Mouse (Mus musculus): ENCODE measurements around the gene Ctsz. TPM values are rescaled to one million over a fixed set of nuclear protein-coding genes. Genes with fewer than 3 reads are reported as not detected.

The Ctsz gene
- polyA plus RNA-seq, 1 experiment from 2014 or later: 80.5 TPM

- Histone ChIP-seq H3K36me3 (replicated peaks; ENCODE audit: control insufficient read depth, insufficient read depth) (peaks cover 61% of the 10 kb centered on the region), H3K27ac (peak within 1 kb of the TSS; percentile 51; the same call in 1 of the 2 replicates), H3K4me2 (replicated peaks) (peak within 1 kb of the TSS; percentile 90), H3K4me3 (replicated peaks; ENCODE audit: low read length) (peak within 1 kb of the TSS; percentile 82), H3K27me3 (ENCODE audit: control insufficient read depth, insufficient read depth, low read length) (no peaks in the 10 kb centered on the region), H3K4me1 (replicated peaks; ENCODE audit: control insufficient read depth, insufficient read depth, low read length) (peaks cover 10% of the 10 kb centered on the region), H3K9ac (peak within 1 kb of the TSS; percentile 84), H3K9me3 (ENCODE audit: control insufficient read depth, low read length) (no peaks in the 10 kb centered on the region)
- DNase-seq (ENCODE audit: low spot score) (peak; percentile 89), ATAC-seq (ENCODE audit: low FRiP score) (peak; percentile 100)
- 3% methylated on average over 48 of the region's 48 CpGs for WGBS
Observed at GRCm38 (mm10) chr2:174463789-174464523, 25.1 kb upstream of the Ctsz start, which contains the start of gene Atp5e. TSS of gene Atp5e (minus strand) at chr2:174464105.

- DNase-seq (ENCODE audit: low spot score): no peak
- WGBS: 42% methylated on average over 10 of the region's 10 CpGs
Observed at GRCm38 (mm10) chr2:174463370-174463769, 24.5 kb upstream of the Ctsz start.

GRCm38 (mm10) chr2:174459365-174459764 is 20.5 kb upstream of the Ctsz start:
- Histone ChIP-seq H3K9me3 (ENCODE audit: control insufficient read depth, low read length) (no peaks in the 10 kb centered on the region), H3K4me3 (replicated peaks; ENCODE audit: low read length) (no peak overlapping the region), H3K27ac (no peak overlapping the region), H3K9ac (no peak overlapping the region), H3K4me2 (replicated peaks) (no peak overlapping the region), H3K36me3 (replicated peaks; ENCODE audit: control insufficient read depth, insufficient read depth) (peaks cover 29% of the 10 kb centered on the region), H3K27me3 (ENCODE audit: control insufficient read depth, insufficient read depth, low read length) (no peaks in the 10 kb centered on the region), H3K4me1 (replicated peaks; ENCODE audit: control insufficient read depth, insufficient read depth, low read length) (peaks cover 10% of the 10 kb centered on the region)
- no peak for ATAC-seq (ENCODE audit: low FRiP score)
- 57% methylated on average over 2 of the region's 2 CpGs for WGBS
- no peak for DNase-seq (ENCODE audit: low spot score)

More at GRCm38 (mm10) chr2:174463370-174463769, 24.5 kb upstream of the Ctsz start:
- Histone ChIP-seq H3K9me3 (ENCODE audit: control insufficient read depth, low read length) (no peaks in the 10 kb centered on the region), H3K4me1 (replicated peaks; ENCODE audit: control insufficient read depth, insufficient read depth, low read length) (peaks cover 10% of the 10 kb centered on the region), H3K4me2 (replicated peaks) (peak overlapping the region; percentile 90), H3K4me3 (replicated peaks; ENCODE audit: low read length) (peak overlapping the region; percentile 82), H3K9ac (peak overlapping the region; percentile 84), H3K27ac (peak overlapping the region; percentile 51; the same call in 1 of the 2 replicates), H3K27me3 (ENCODE audit: control insufficient read depth, insufficient read depth, low read length) (no peaks in the 10 kb centered on the region), H3K36me3 (replicated peaks; ENCODE audit: control insufficient read depth, insufficient read depth) (peaks cover 55% of the 10 kb centered on the region)
- peak; percentile 25 for ATAC-seq (ENCODE audit: low FRiP score)

DNA sequence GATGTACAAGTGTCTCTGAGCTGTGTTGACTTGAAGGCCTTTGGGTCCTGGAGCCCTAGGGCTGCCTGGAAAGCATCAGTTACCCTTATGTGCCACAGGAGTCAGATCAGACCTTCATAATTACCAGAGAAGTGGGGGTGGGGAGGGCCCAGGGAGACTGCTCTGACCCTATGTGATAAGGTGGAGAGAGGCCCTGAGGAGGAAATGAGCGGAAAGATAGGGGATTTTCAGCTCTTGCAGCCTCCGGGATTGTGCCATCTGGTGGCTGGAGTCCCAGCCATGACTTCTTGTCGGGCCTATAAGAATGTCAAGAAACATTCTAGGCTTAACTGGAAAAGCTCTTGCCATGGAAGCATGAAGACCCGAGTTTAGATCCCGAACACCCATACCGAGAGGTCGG is 14.8 kb upstream of the Ctsz start:
- WGBS: 77% methylated on average over 7 of the region's 7 CpGs
- Histone ChIP-seq H3K4me3 (replicated peaks; ENCODE audit: low read length) (no peak overlapping the region), H3K27me3 (ENCODE audit: control insufficient read depth, insufficient read depth, low read length) (no peaks in the 10 kb centered on the region), H3K9ac (no peak overlapping the region), H3K9me3 (ENCODE audit: control insufficient read depth, low read length) (no peaks in the 10 kb centered on the region), H3K4me1 (replicated peaks; ENCODE audit: control insufficient read depth, insufficient read depth, low read length) (no peaks in the 10 kb centered on the region), H3K36me3 (replicated peaks; ENCODE audit: control insufficient read depth, insufficient read depth) (no peaks in the 10 kb centered on the region), H3K4me2 (replicated peaks) (no peak overlapping the region), H3K27ac (no peak overlapping the region)
- ATAC-seq (ENCODE audit: low FRiP score): no peak
- no peak for DNase-seq (ENCODE audit: low spot score)

GRCm38 (mm10) chr2:174450353-174450752 is 11.5 kb upstream of the Ctsz start, which contains the start of gene Tubb1:
TSS of gene Tubb1 (plus strand) at chr2:174450695.
- WGBS: 84% methylated on average over 4 of the region's 4 CpGs
- H3K4me3 ChIP-seq (replicated peaks; ENCODE audit: low read length): no peak within 1 kb of the TSS
- ATAC-seq (ENCODE audit: low FRiP score): no peak
- no peak within 1 kb of the TSS for H3K4me2 ChIP-seq (replicated peaks)
- no peaks in the 10 kb centered on the region for H3K27me3 ChIP-seq (ENCODE audit: control insufficient read depth, insufficient read depth, low read length)
- H3K27ac ChIP-seq: no peak within 1 kb of the TSS
- no peaks in the 10 kb centered on the region for H3K9me3 ChIP-seq (ENCODE audit: control insufficient read depth, low read length)
- no peaks in the 10 kb centered on the region for H3K36me3 ChIP-seq (replicated peaks; ENCODE audit: control insufficient read depth, insufficient read depth)
- no peak for DNase-seq (ENCODE audit: low spot score)
- no peaks in the 10 kb centered on the region for H3K4me1 ChIP-seq (replicated peaks; ENCODE audit: control insufficient read depth, insufficient read depth, low read length)
- no peak within 1 kb of the TSS for H3K9ac ChIP-seq

DNA sequence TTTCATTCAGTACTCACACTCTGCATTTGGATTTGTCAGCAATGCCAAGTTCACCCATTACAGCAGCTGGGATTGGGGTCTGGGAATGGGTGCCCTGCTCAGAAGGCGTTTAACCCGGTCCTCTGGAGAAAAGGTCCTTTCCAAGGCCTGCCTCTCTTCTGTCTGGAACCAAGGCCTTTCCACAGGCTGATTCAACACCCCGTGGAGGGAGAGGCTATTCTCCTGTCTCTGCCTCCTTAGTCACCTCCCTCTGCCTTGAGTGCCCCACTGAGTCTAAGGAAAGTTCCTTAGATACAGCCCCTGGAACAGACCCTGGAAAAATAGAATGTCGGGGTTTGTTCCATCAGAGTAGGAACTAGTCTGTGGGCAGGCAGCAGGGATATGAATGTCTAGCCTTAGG is 9.6 kb upstream of the Ctsz start:
- DNase-seq (ENCODE audit: low spot score) (no peak), ATAC-seq (ENCODE audit: low FRiP score) (no peak)
- no peaks in the 10 kb centered on the region for H3K36me3 ChIP-seq (replicated peaks; ENCODE audit: control insufficient read depth, insufficient read depth)
- no peaks in the 10 kb centered on the region for H3K27me3 ChIP-seq (ENCODE audit: control insufficient read depth, insufficient read depth, low read length)
- no peak overlapping the region for H3K4me3 ChIP-seq (replicated peaks; ENCODE audit: low read length)
- no peak overlapping the region for H3K9ac ChIP-seq
- 86% methylated on average over 4 of the region's 4 CpGs for WGBS
- no peaks in the 10 kb centered on the region for H3K4me1 ChIP-seq (replicated peaks; ENCODE audit: control insufficient read depth, insufficient read depth, low read length)
- no peak overlapping the region for H3K4me2 ChIP-seq (replicated peaks)
- H3K9me3 ChIP-seq (ENCODE audit: control insufficient read depth, low read length): no peaks in the 10 kb centered on the region
- no peak overlapping the region for H3K27ac ChIP-seq

DNA sequence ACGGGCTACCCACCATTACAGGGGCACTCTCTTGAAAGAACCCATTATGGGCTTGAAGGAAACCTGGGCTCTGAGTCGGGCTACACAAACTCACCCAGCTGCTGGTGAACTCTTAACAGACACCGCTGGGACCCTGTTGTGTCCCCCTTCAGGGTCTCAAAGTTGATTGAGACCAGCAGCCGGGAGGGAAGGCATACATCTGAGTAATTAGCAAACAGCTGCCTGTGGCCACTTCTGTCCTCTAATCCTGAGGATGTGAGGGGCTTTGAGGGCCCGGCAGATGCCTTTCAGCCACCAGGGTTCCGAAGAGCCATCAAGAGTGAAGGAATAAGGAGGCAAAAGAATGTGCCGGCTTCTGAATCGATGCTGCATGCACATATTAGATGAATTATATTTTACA is 8.1 kb upstream of the Ctsz start:
- 68% methylated on average over 8 of the region's 8 CpGs for WGBS
- Histone ChIP-seq H3K36me3 (replicated peaks; ENCODE audit: control insufficient read depth, insufficient read depth) (no peaks in the 10 kb centered on the region), H3K9ac (no peak overlapping the region), H3K4me1 (replicated peaks; ENCODE audit: control insufficient read depth, insufficient read depth, low read length) (no peaks in the 10 kb centered on the region), H3K4me2 (replicated peaks) (no peak overlapping the region), H3K27ac (no peak overlapping the region), H3K4me3 (replicated peaks; ENCODE audit: low read length) (no peak overlapping the region), H3K27me3 (ENCODE audit: control insufficient read depth, insufficient read depth, low read length) (no peaks in the 10 kb centered on the region), H3K9me3 (ENCODE audit: control insufficient read depth, low read length) (no peaks in the 10 kb centered on the region)
- DNase-seq (ENCODE audit: low spot score) (no peak), ATAC-seq (ENCODE audit: low FRiP score) (no peak)

DNA sequence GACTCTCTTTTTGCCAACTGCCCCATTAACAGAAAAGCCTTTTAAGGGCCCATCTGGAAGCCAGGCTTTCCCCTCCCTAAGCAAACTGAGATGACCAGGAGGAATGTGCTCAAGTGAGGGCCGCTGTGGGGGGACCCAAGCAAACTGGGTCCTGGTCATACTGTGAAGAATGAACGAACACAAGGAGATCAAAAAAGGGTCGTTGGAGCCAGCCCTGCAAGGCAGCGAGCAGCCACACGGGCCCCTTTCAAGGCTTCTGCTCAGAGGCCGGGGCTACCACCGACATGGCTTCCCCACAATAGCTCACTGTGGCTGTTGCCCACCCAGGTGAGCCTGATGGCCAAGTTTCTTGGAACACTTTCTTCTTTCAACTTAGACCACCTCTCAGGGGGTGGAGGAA is 7.7 kb upstream of the Ctsz start:
- WGBS: 65% methylated on average over 7 of the region's 7 CpGs
- DNase-seq (ENCODE audit: low spot score): no peak
- H3K4me1 ChIP-seq (replicated peaks; ENCODE audit: control insufficient read depth, insufficient read depth, low read length): no peaks in the 10 kb centered on the region
- H3K4me2 ChIP-seq (replicated peaks): no peak overlapping the region
- no peaks in the 10 kb centered on the region for H3K36me3 ChIP-seq (replicated peaks; ENCODE audit: control insufficient read depth, insufficient read depth)
- H3K27ac ChIP-seq: no peak overlapping the region
- H3K27me3 ChIP-seq (ENCODE audit: control insufficient read depth, insufficient read depth, low read length): no peaks in the 10 kb centered on the region
- no peak for ATAC-seq (ENCODE audit: low FRiP score)
- H3K9me3 ChIP-seq (ENCODE audit: control insufficient read depth, low read length): no peaks in the 10 kb centered on the region
- H3K4me3 ChIP-seq (replicated peaks; ENCODE audit: low read length): no peak overlapping the region
- H3K9ac ChIP-seq: no peak overlapping the region

- no peaks in the 10 kb centered on the region for H3K9me3 ChIP-seq (ENCODE audit: control insufficient read depth, low read length)
- no peak for DNase-seq (ENCODE audit: low spot score)
- no peaks in the 10 kb centered on the region for H3K36me3 ChIP-seq (replicated peaks; ENCODE audit: control insufficient read depth, insufficient read depth)
- H3K27ac ChIP-seq: no peak overlapping the region
- ATAC-seq (ENCODE audit: low FRiP score): no peak
- no peak overlapping the region for H3K4me2 ChIP-seq (replicated peaks)
- H3K4me1 ChIP-seq (replicated peaks; ENCODE audit: control insufficient read depth, insufficient read depth, low read length): no peaks in the 10 kb centered on the region
- no peak overlapping the region for H3K9ac ChIP-seq
- H3K4me3 ChIP-seq (replicated peaks; ENCODE audit: low read length): no peak overlapping the region
- 87% methylated on average over 6 of the region's 6 CpGs for WGBS
- no peaks in the 10 kb centered on the region for H3K27me3 ChIP-seq (ENCODE audit: control insufficient read depth, insufficient read depth, low read length)
Observed at GRCm38 (mm10) chr2:174445018-174445417, 6.2 kb upstream of the Ctsz start.

All from hindbrain, embryonic 14.5 days (tissue).